Mouse (Mus musculus) ovary, postnatal 10 days (tissue): ENCODE results near the gene 4931409K22Rik.

Source experiments
- DNase-seq: peaks from one replicate; pipeline ENCODE4 v3.0.0; 2022; ENCODE audit warnings: low spot score

Gene 4931409K22Rik

GRCm38 (mm10) chr5:24556709-24557108 lies at the start of gene 4931409K22Rik:
Gene 4931409K22Rik, minus strand, starts transcription at chr5:24556809.
- no peak for DNase-seq

- DNase-seq, result no peak
Observed at GRCm38 (mm10) chr5:24605980-24606665, 49.5 kb upstream of the 4931409K22Rik start.

- DNase-seq, result no peak
Observed at GRCm38 (mm10) chr5:24605321-24605979, 48.8 kb upstream of the 4931409K22Rik start.

- DNase-seq, result peak; percentile 81
Observed at GRCm38 (mm10) chr5:24604656-24605100, 48.1 kb upstream of the 4931409K22Rik start.

- DNase-seq, result no peak
Observed at GRCm38 (mm10) chr5:24604080-24604655, 47.6 kb upstream of the 4931409K22Rik start.

- DNase-seq, result no peak
Observed at GRCm38 (mm10) chr5:24603431-24604010, 46.9 kb upstream of the 4931409K22Rik start.

- no peak for DNase-seq
Observed at GRCm38 (mm10) chr5:24602751-24603343, 46.2 kb upstream of the 4931409K22Rik start.

GRCm38 (mm10) chr5:24601911-24602750 lies 45.5 kb upstream of the 4931409K22Rik start:
- peak; percentile 68 for DNase-seq

GRCm38 (mm10) chr5:24601071-24601835 lies 44.6 kb upstream of the 4931409K22Rik start:
- no peak for DNase-seq

- DNase-seq, result no peak
Observed at GRCm38 (mm10) chr5:24600236-24600635, 43.6 kb upstream of the 4931409K22Rik start.

- DNase-seq, result no peak
Observed at GRCm38 (mm10) chr5:24599137-24599536, 42.5 kb upstream of the 4931409K22Rik start.

- DNase-seq, result no peak
Observed at GRCm38 (mm10) chr5:24598570-24599006, 42.0 kb upstream of the 4931409K22Rik start.

GRCm38 (mm10) chr5:24597901-24598569 lies 41.4 kb upstream of the 4931409K22Rik start:
- no peak for DNase-seq

- no peak for DNase-seq
Observed at GRCm38 (mm10) chr5:24597221-24597728, 40.7 kb upstream of the 4931409K22Rik start.

- DNase-seq, result no peak
Observed at GRCm38 (mm10) chr5:24596519-24597171, 40.0 kb upstream of the 4931409K22Rik start.

GRCm38 (mm10) chr5:24595786-24596380 lies 39.3 kb upstream of the 4931409K22Rik start:
- DNase-seq, result no peak

GRCm38 (mm10) chr5:24595261-24595660 lies 38.7 kb upstream of the 4931409K22Rik start:
- no peak for DNase-seq

- no peak for DNase-seq
Observed at GRCm38 (mm10) chr5:24594346-24594745, 37.7 kb upstream of the 4931409K22Rik start.

- no peak for DNase-seq
Observed at GRCm38 (mm10) chr5:24593928-24594327, 37.3 kb upstream of the 4931409K22Rik start.
